Mouse (Mus musculus): ENCODE measurements around the gene Ifi213.
"Not testable (repeated sequence)": the region's sequence is repeated elsewhere in the genome, so short reads cannot be mapped to it uniquely, and the experiment has no call there.

The Ifi213 gene

GRCm38 (mm10) chr1:173598838-173599494, at the start of gene Ifi213:
Gene Ifi213, minus strand, starts transcription at chr1:173599274.
- DNase-seq (ENCODE audit: extremely low read depth, insufficient read length, low spot score), result not testable (repeated sequence)

- DNase-seq (ENCODE audit: extremely low read depth, insufficient read length, low spot score), result no peak
Measured at GRCm38 (mm10) chr1:173645393-173645792, 46.3 kb upstream of the Ifi213 start.

- no peak for DNase-seq (ENCODE audit: extremely low read depth, insufficient read length, low spot score)
Measured at GRCm38 (mm10) chr1:173633969-173634645, 35.0 kb upstream of the Ifi213 start.

DNA sequence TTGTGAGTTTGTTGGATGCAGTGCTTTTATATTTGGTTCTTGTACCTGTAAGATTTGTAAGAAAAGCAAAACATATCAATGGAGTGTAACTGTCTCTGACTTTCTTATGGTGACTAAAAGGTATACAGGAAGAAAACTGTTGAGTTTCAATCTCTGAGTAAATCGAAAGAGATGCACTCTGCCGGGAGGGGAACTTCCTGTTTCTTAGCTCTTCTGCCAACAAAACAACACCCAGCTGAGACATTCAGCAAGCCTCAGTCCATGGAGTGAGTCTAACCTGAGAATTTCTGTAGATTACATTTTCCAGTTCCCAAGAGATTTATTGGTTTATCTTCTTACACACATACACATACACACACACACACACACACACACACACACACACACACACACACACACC, 31.5 kb upstream of the Ifi213 start, which contains the start of gene Ifi209:
Gene Ifi209 (plus strand): TSS at position 296 of the 400 bp plus-strand sequence.
- not testable (repeated sequence) for DNase-seq (ENCODE audit: extremely low read depth, insufficient read length, low spot score)

DNA sequence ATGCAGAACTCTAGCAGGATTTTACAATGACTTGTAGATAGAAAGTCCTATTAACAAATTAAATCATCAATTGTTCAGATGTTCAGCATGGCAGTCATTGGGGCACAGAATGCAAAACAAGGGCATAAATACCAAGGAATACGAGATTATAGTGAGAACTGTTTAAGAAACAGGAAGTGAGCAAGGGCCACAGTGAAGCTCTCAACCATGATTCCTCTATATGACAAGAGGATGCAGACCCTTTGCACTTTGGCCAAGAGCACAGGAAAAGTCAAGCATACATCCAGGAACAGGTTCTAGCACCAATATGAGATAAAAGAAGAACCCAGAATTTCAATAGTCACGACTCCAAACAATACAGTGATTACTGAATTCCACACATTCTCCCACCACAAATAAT, 27.6 kb upstream of the Ifi213 start:
- no peak for DNase-seq (ENCODE audit: extremely low read depth, insufficient read length, low spot score)

DNA sequence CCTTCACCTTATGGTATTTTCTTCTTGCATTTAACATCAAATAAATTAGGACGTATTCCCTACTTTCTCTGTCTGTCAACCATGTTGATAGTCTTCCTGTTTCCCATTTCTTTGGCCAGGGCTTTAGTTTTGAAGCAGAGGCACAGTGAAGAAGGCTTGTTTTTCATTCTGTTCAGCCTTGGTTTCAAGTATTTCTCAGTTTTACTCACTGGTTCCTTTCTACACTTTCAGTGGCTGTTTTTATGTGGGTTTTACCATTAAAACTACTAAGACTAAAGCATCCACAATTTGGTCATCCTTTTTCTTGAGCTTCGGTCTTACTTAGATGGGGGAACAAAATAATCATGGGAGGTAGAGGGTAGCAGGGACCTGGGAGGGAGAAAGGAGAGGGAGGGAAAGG, 25.0 kb upstream of the Ifi213 start:
- DNase-seq (ENCODE audit: extremely low read depth, insufficient read length, low spot score), result no peak

- DNase-seq (ENCODE audit: extremely low read depth, insufficient read length, low spot score), result not testable (repeated sequence)
Measured at GRCm38 (mm10) chr1:173622216-173622615, 23.1 kb upstream of the Ifi213 start.

DNA sequence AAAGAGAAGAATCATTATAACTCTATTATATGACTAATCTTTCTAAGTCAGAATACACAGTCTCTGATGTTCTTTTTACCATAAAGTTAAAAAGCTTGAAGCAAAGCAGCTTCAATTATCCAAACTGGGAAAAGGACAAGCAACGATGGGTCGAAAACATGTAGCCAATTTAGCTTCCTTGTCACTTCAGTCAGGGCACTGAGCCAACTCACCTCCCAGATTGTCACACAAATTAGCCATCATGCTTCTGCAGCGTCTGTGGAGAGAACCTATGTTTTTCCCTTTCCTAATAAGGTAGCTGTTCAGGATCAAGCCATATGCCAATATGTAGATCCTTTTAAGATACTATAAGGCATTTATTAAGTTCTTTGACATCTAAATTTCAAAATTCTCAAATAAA, 11.2 kb upstream of the Ifi213 start:
- not testable (repeated sequence) for DNase-seq (ENCODE audit: extremely low read depth, insufficient read length, low spot score)

- not testable (repeated sequence) for DNase-seq (ENCODE audit: extremely low read depth, insufficient read length, low spot score)
Measured at GRCm38 (mm10) chr1:173589698-173590097, 9.4 kb downstream of the Ifi213 start.

DNA sequence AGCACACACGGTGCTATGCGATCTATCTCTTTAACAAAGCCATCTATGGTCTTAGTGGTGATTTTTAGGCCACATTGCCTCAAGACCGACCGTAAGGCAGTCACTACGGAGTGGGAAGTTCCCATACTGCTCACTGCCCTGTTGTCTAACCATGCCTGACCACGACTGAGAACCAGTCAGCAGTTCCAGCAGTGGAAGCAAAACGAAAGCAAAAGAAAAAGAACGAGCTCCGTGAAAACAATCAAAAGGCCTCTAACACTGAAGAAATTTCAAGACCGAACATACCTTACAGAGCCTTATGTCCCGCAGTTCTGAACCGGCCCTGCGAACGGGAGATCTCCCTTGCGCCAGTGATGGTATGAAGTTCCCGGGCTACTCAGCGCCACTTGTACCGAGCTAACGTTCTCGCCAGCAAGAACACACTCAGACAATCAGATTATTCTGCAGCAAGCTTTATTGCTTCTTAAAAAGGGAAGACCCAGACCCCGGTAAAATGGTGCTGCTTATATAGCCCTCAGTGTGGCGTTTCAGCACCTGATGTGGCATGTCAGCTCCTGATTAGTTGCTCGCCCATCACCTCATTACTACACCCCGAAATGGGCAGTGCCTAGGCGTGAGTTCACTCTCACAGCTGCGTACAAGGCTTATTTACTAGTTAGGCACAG, 19.0 kb downstream of the Ifi213 start:
- DNase-seq (ENCODE audit: extremely low read depth, insufficient read length, low spot score), result no peak

DNA sequence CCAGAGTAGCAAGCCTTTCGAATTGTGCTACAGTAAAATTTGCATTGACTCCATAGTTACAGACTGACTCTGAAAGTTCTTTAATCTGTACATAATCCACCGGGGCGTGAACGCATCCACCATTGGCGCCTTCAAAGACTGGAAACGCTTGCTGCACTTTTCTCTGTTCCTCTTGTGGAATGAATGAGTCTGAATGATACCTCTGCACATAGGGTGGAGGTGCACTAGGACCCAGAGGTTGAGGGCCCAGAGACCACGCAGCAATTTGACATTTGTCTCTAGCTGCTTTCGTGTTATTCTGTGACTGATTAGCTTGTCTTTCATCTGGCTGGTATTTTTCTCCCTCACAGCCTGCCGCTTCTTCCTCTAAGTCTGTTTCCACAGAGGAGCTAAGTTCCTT, 20.0 kb downstream of the Ifi213 start:
- DNase-seq (ENCODE audit: extremely low read depth, insufficient read length, low spot score), result no peak

DNA sequence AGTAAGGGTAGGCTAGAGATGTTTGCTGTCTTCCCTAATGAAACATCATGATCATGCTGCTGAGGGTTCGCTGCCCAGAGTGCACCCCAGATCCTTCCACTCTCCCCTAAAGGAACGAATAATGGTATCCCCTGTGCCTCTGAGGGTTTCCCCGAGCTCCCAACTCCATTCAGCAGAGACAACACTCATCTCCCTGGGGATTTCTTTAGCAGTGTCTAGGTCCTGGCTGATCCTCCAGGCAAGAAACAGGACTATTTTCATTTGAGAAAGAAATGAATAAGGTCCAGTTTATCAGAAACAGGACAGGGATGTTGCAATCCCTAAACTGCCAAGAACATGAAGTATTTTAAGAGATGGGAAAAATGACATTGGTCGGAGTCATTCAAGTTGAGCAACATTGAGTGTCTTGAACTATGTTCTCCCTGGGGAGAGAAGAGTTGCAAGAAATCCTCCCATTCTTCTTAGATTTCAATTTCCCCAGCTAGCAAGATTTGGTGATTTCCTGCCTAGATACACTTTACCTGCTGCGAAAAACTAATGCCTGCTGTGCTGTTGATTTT, 48.5 kb downstream of the Ifi213 start:
- DNase-seq (ENCODE audit: extremely low read depth, insufficient read length, low spot score), result not testable (repeated sequence)

DNA sequence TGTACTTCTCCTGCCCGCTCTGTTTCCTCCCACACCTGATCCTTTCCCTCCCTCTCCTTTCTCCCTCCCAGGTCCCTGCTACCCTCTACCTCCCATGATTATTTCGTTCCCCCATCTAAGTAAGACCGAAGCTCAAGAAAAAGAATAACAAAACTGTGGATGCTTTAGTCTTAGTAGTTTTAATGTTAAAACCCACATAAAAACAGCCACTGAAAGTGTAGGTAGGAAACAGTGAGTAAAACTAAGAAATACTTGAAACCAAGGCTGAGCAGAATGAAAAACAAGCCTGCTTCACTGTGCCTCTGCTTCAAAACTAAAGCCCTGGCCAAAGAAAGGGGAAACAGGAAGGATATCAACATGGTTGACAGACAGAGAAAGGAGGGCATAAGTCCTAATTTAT, 50.3 kb downstream of the Ifi213 start:
- DNase-seq (ENCODE audit: extremely low read depth, insufficient read length, low spot score), result not testable (repeated sequence)

DNA sequence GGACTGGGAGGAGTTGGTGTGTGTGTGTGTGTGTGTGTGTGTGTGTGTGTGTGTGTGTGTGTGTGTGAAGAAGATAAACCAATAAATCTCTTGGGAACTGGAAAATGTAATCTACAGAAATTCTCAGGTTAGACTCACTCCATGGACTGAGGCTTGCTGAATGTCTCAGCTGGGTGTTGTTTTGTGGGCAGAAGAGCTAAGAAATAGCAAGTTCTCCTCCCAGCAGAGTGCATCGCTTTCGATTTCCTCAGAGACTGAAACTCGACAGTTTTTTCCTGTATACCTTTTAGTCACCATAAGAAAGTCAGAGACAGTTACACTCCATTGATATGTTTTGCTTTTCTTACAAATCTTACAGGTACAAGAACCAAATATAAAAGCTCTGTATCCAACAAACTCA, 63.3 kb downstream of the Ifi213 start, which contains the start of gene Ifi214:
Gene Ifi214 (minus strand): TSS at position 167 of the 400 bp plus-strand sequence.
- not testable (repeated sequence) for DNase-seq (ENCODE audit: extremely low read depth, insufficient read length, low spot score)

DNA sequence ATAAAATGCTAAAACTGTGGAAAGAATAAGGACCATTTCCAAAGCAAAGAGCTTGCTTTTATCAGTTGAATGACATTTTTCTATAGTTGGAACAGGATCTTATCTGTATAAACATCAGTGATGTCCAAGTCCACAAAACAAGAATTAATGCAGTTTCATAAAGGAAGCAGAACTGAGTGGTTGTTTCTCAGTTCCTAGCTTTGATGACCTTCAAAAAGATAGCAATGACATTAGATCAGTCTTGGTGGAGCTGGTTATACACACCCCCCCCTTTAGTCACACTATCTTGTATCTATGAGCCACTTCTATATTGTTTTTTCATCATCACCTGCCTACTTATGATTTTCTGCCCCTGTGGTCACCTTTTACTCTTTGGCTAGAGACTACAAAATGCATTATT, 77.6 kb downstream of the Ifi213 start:
- DNase-seq (ENCODE audit: extremely low read depth, insufficient read length, low spot score), result no peak

Measured in 3134 (cell line).